Mouse (Mus musculus) heart, embryonic 14.5 days (tissue): Measurements from ENCODE around the gene Tubb2b. TPM values are rescaled to one million over a fixed set of nuclear protein-coding genes. Genes with fewer than 3 reads are reported as not detected.
A peak's percentile ranks its signal among the peaks of the same experiment; 100 is the strongest.

Source experiments
- ATAC-seq: fragments of 200-750 bp; cut with Nextera tagmentation; 2 replicates; pipeline ENCODE4 v1.8.0; 2017; ENCODE audit warnings: low read depth, moderate TSS enrichment; ENCODE audit not compliant: insufficient number of reproducible peaks, insufficient read depth, low FRiP score
- H3K27ac ChIP-seq, 2 experiments: fragments of 200-500 bp in 1 of 2; fragments of 300-500 bp in 1 of 2; sonication (generic) in 1 of 2; replicated peaks in 1 of 2; 2 replicates each; pipeline ENCODE4 v1.5.1; 2012 to 2014; ENCODE audit warnings: low read depth in 2 of 2, low read length in 2 of 2, control low read depth in 1 of 2, mild to moderate bottlenecking in 1 of 2, mixed read lengths in 1 of 2; ENCODE audit not compliant: control insufficient read depth in 1 of 2, insufficient read depth in 1 of 2
- H3K27me3 ChIP-seq: fragments of 300-500 bp; sonication (generic); 2 replicates; pipeline ENCODE4 v1.6.1; 2014; ENCODE audit warnings: mild to moderate bottlenecking, low read length, control low read depth; ENCODE audit not compliant: control insufficient read depth, insufficient read depth
- H3K36me3 ChIP-seq: fragments of 300-500 bp; sonication (generic); 2 replicates; pipeline ENCODE4 v1.6.1; 2014; ENCODE audit warnings: mild to moderate bottlenecking, control low read depth, low read length, mixed read lengths; ENCODE audit not compliant: control insufficient read depth, insufficient read depth
- H3K4me1 ChIP-seq, 2 experiments: fragments of 200-500 bp in 1 of 2; fragments of 300-500 bp in 1 of 2; sonication (generic) in 1 of 2; 2 replicates each; pipeline ENCODE4 v1.6.1; 2012 to 2014; ENCODE audit warnings: low read length in 2 of 2, control low read depth in 1 of 2, mixed read lengths in 1 of 2; ENCODE audit not compliant: control insufficient read depth in 2 of 2, insufficient read depth in 2 of 2
- H3K4me2 ChIP-seq: fragments of 300-500 bp; sonication (generic); 2 replicates; pipeline ENCODE4 v1.6.1; 2014; ENCODE audit warnings: mild to moderate bottlenecking, low read length
- H3K4me3 ChIP-seq, 2 experiments: fragments of 200-500 bp in 1 of 2; fragments of 300-500 bp in 1 of 2; sonication (generic) in 1 of 2; 2 replicates each; pipeline ENCODE4 v1.5.1; 2012 to 2014; ENCODE audit warnings: low read length in 2 of 2, mild to moderate bottlenecking in 2 of 2, control low read depth in 1 of 2, low read depth in 1 of 2, moderate library complexity in 1 of 2; ENCODE audit not compliant: control insufficient read depth in 1 of 2, insufficient read depth in 1 of 2
- H3K9ac ChIP-seq: fragments of 300-500 bp; sonication (generic); 2 replicates; pipeline ENCODE4 v1.6.1; 2014; ENCODE audit warnings: mild to moderate bottlenecking, low read length
- H3K9me3 ChIP-seq: fragments of 300-500 bp; sonication (generic); 2 replicates; pipeline ENCODE4 v1.6.1; 2016; ENCODE audit warnings: low read length, control low read depth; ENCODE audit not compliant: control insufficient read depth
- WGBS: fragments of 180-500 bp; shearing (Covaris S2); extraction: QIAGEN DNeasy Blood & Tissue Kit; methylation state at CpG from one replicate; pipeline ENCODE4 v1.1.7; 2014; 5-methylcytosine and 5-hydroxymethylcytosine counted together
- polyA plus RNA-seq: library from polyadenylated mRNA; unstranded; fragments of >200 nt; fragmentation: Nextera tagmentation; extraction: Ambion mirVana; gene quantifications from 2 replicates; pipeline ENCODE4 v1.2.1, GENCODE M21; 2014

The Tubb2b gene
- polyA plus RNA-seq, 1 experiment from 2014 or later = 35.0 TPM

DNA sequence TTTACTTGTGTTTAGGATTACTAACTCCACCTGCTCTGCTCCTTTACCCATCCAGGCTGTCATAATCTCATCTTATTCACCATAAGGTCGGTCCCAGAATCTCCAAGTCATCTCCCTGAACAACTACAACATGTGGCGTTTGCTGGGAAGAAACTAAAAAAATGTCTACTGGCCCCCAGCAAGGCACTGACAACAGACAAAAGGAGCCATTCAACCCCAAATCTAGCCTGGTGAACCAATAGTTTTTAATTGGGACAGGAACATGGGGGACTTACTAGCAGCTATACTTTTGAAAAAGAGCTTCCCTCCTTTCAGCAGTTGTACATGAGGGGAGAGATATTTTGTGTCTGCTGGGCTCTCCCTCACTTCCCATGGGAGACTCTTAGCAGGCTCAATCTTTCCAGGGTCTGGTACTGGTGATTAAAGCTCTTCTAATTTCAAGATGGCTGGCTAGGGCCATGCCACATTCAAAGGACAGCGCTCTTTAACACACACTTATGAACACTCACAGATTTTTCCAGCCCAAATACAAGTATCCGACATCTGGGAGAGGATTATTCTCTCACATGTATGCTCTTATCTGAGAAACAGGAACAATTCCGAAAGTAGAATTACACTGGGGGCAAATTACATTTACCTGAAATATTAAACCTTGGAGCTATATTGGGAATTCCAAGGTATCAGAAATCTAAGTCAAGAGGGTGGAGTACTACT, 19.4 kb upstream of the Tubb2b start:
- H3K36me3 ChIP-seq = no peaks in the 10 kb centered on the region
- peak overlapping the region in 1 of 2 experiments; percentile 45; a peak in 3 of 4 replicates for H3K4me3 ChIP-seq
- no peaks in the 10 kb centered on the region for H3K9me3 ChIP-seq
- no peaks in the 10 kb centered on the region for H3K27me3 ChIP-seq
- peaks cover 24 to 35% of the 10 kb centered on the region in 2 experiments for H3K4me1 ChIP-seq
- ATAC-seq = no peak
- 41% methylated on average over 5 of the region's 5 CpGs for WGBS
- peak overlapping the region; percentile 76 for H3K4me2 ChIP-seq
- H3K9ac ChIP-seq = peak overlapping the region; percentile 71
- peak overlapping the region; percentile 89 to 90 for H3K27ac ChIP-seq

GRCm38 (mm10) chr13:34148767-34149392, 18.6 kb upstream of the Tubb2b start:
- 3% methylated on average over 23 of the region's 23 CpGs for WGBS

DNA sequence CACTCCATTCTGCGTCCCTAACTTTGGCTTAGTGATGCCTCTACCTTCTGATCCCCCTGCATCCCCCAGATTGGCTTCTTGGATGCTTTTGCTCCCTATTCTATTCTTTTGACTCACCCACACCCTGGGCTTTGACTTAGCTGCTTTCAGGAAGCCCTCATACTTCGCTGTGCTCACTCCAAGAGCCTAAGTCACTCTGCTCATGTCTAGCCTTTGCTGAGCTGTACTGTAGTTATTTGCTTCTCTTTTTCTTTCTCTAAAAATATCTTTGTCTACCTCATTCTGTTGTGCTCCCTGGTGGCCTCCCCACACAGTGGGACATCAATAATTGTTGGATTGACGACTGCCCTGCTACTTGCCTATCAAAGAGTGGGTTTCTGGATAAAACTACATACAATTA, 17.9 kb upstream of the Tubb2b start:
- no peak overlapping the region for H3K4me3 ChIP-seq
- peak overlapping the region; percentile 89 to 90; a peak in 2 of 4 replicates for H3K27ac ChIP-seq
- no peak for ATAC-seq
- no peaks in the 10 kb centered on the region for H3K36me3 ChIP-seq
- no peaks in the 10 kb centered on the region for H3K9me3 ChIP-seq
- H3K9ac ChIP-seq = no peak overlapping the region
- H3K4me1 ChIP-seq = peaks cover 18 to 28% of the 10 kb centered on the region in 2 experiments
- 70% methylated on average over 3 of the region's 3 CpGs for WGBS
- no peaks in the 10 kb centered on the region for H3K27me3 ChIP-seq
- H3K4me2 ChIP-seq = peak overlapping the region; percentile 76

More at GRCm38 (mm10) chr13:34148767-34149392, 18.6 kb upstream of the Tubb2b start:
- peak overlapping the region; percentile 89 to 90 for H3K27ac ChIP-seq
- peak; percentile 40; the same call in 1 of the 2 replicates for ATAC-seq
- H3K4me2 ChIP-seq = peak overlapping the region; percentile 76
- H3K9me3 ChIP-seq = no peaks in the 10 kb centered on the region
- H3K9ac ChIP-seq = peak overlapping the region; percentile 71
- H3K4me1 ChIP-seq = peaks cover 21 to 34% of the 10 kb centered on the region in 2 experiments
- H3K36me3 ChIP-seq = no peaks in the 10 kb centered on the region
- H3K27me3 ChIP-seq = no peaks in the 10 kb centered on the region
- H3K4me3 ChIP-seq = peak overlapping the region; percentile 45 to 53

- no peak overlapping the region for H3K27ac ChIP-seq
- no peaks in the 10 kb centered on the region for H3K27me3 ChIP-seq
- no peak overlapping the region for H3K4me2 ChIP-seq
- no peak overlapping the region for H3K9ac ChIP-seq
- 69% methylated on average over 3 of the region's 3 CpGs for WGBS
- H3K36me3 ChIP-seq = no peaks in the 10 kb centered on the region
- H3K4me3 ChIP-seq = no peak overlapping the region
- peaks cover 18 to 28% of the 10 kb centered on the region in 2 experiments for H3K4me1 ChIP-seq
- H3K9me3 ChIP-seq = no peaks in the 10 kb centered on the region
- no peak for ATAC-seq
Measured at GRCm38 (mm10) chr13:34146916-34147315, 16.6 kb upstream of the Tubb2b start.

- ATAC-seq = no peak
- WGBS = 71% methylated on average over 5 of the region's 5 CpGs
- Histone ChIP-seq H3K36me3 (no peaks in the 10 kb centered on the region), H3K9ac (no peak overlapping the region), H3K9me3 (no peaks in the 10 kb centered on the region), H3K27me3 (no peaks in the 10 kb centered on the region), H3K4me3 (no peak overlapping the region), H3K4me2 (no peak overlapping the region), H3K27ac (no peak overlapping the region), H3K4me1 (peaks cover 4 to 9% of the 10 kb centered on the region in 2 experiments; a peak in 3 of 4 replicates)
Measured at GRCm38 (mm10) chr13:34143389-34143788, 13.1 kb upstream of the Tubb2b start.

DNA sequence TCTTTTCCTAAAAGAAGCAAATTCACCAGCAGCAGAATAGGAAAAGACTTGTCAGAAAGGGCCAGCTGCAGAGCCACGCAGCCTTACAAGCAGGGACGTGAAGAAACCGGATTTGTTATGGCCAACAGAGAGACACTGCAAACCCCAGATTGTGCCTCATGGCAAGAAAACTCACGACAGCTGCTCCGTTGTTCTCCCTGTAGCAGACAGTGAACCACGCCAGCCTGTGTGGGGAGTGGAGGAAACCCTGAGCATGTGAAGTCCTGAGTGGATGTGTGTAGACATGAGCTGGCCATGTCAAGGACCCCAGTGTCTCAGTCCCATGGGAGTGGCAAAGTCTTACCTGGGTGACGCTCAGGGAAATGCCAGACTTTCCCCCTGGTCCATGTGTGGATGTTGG, 6.3 kb upstream of the Tubb2b start:
- Histone ChIP-seq H3K27me3 (peaks cover 7% of the 10 kb centered on the region; the same call in 1 of the 2 replicates), H3K36me3 (no peaks in the 10 kb centered on the region), H3K9ac (no peak overlapping the region), H3K4me3 (no peak overlapping the region), H3K9me3 (no peaks in the 10 kb centered on the region), H3K4me1 (peaks cover 10 to 20% of the 10 kb centered on the region in 2 experiments), H3K4me2 (no peak overlapping the region), H3K27ac (no peak overlapping the region)
- no peak for ATAC-seq
- 75% methylated on average over 7 of the region's 7 CpGs for WGBS

- no peak overlapping the region for H3K27ac ChIP-seq
- no peak for ATAC-seq
- WGBS = 74% methylated on average over 7 of the region's 7 CpGs
Measured at GRCm38 (mm10) chr13:34134276-34134675, 4.0 kb upstream of the Tubb2b start.

More at GRCm38 (mm10) chr13:34134276-34134675, 4.0 kb upstream of the Tubb2b start:
- H3K27me3 ChIP-seq = peaks cover 7% of the 10 kb centered on the region; the same call in 1 of the 2 replicates
- H3K4me2 ChIP-seq = no peak overlapping the region
- H3K9ac ChIP-seq = no peak overlapping the region
- H3K9me3 ChIP-seq = no peaks in the 10 kb centered on the region
- no peak overlapping the region for H3K4me3 ChIP-seq
- H3K36me3 ChIP-seq = no peaks in the 10 kb centered on the region
- peaks cover 12 to 21% of the 10 kb centered on the region in 2 experiments for H3K4me1 ChIP-seq
